Mouse (Mus musculus) liver, adult 2 months (tissue): ENCODE results near the gene Tmc1. TPM values are rescaled to one million over a fixed set of nuclear protein-coding genes. Genes with fewer than 3 reads are reported as not detected.

ENCODE experiments used
- DNase-seq: peaks from one replicate; pipeline ENCODE4 v3.0.0-alpha.2; 2011; ENCODE audit warnings: low read depth, low spot score; ENCODE audit errors: extremely low read depth
- H3K27ac ChIP-seq: fragments of 200-500 bp; replicated peaks from 2 replicates; pipeline ENCODE4 v1.5.1; 2012; ENCODE audit warnings: low read depth, mild to moderate bottlenecking, control low read depth, inconsistent platforms, low read length; ENCODE audit not compliant: insufficient read depth
- H3K27me3 ChIP-seq: fragments of 200-500 bp; 2 replicates; pipeline ENCODE4 v1.6.1; 2012; ENCODE audit warnings: mild to moderate bottlenecking, moderate library complexity, low read length, inconsistent platforms; ENCODE audit not compliant: control insufficient read depth, insufficient read depth
- H3K36me3 ChIP-seq: fragments of 200-500 bp; 2 replicates; pipeline ENCODE4 v1.6.1; 2012; ENCODE audit warnings: low read length, inconsistent platforms; ENCODE audit not compliant: control insufficient read depth, insufficient read depth
- H3K4me1 ChIP-seq: fragments of 200-500 bp; 2 replicates; pipeline ENCODE4 v1.6.1; 2011; ENCODE audit warnings: low read length; ENCODE audit not compliant: control insufficient read depth, insufficient read depth
- H3K4me3 ChIP-seq: fragments of 200-500 bp; 2 replicates; pipeline ENCODE4 v1.5.1; 2011; ENCODE audit warnings: low read depth, mild to moderate bottlenecking, control low read depth, low read length, moderate library complexity; ENCODE audit not compliant: insufficient read depth
- H3K79me2 ChIP-seq: fragments of 200-500 bp; 2 replicates; pipeline ENCODE4 v1.6.1; 2012; ENCODE audit warnings: inconsistent platforms, mild to moderate bottlenecking, low read length, moderate library complexity; ENCODE audit not compliant: control insufficient read depth, insufficient read depth
- H3K9ac ChIP-seq: fragments of 200-500 bp; 2 replicates; pipeline ENCODE4 v1.6.1; 2012; ENCODE audit warnings: low read depth, mild to moderate bottlenecking, control low read depth, inconsistent platforms, low read length
- CTCF ChIP-seq: fragments of 200-500 bp; IDR thresholded peaks from 2 replicates; pipeline ENCODE4 v1.5.1; 2011; ENCODE audit warnings: low read depth, low read length, control low read depth
- POLR2A ChIP-seq: fragments of 200-500 bp; IDR thresholded peaks from 2 replicates; pipeline ENCODE4 v1.6.1; 2011; ENCODE audit warnings: low read length, control low read depth; ENCODE audit not compliant: insufficient read depth; ENCODE audit errors: extremely low read depth
- WGBS: fragments of 180-500 bp; shearing (Covaris S2); methylation state at CpG from one replicate; pipeline ENCODE4 v1.1.7; 2018; 5-methylcytosine and 5-hydroxymethylcytosine counted together
- polyA plus RNA-seq: library from polyadenylated mRNA; depleted of rRNA; stranded (reverse); fragments of >200 nt; gene quantifications from 2 replicates; pipeline ENCODE4 v1.2.3, GENCODE M21; 2012
- total RNA-seq: library from RNA; depleted of rRNA; stranded (reverse); fragments of >200 nt; gene quantifications from 2 replicates; pipeline ENCODE4 v1.2.3, GENCODE M21; 2014

Tmc1 gene
- total and polyA plus RNA-seq, 2 experiments: not detected

DNA sequence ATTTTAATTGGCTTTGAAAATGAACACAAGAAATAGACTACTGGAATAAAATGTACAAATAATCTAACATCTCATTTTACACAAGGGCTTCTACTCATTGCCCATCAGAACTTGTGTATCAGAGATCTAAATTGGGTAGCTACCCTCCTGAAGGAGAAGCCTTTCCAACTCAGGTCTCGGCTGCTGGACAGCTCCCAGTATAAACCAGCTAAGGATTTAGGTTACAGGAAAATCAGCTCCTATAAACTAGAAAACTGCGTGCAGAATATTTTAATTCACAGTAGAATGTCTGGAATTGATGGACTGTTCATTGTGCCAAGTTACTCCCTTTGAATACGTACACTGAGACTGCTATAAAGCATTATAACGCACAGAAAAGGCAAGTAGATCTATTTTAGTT, 158.0 kb downstream of the Tmc1 start:
- Histone ChIP-seq H3K79me2 (no peaks in the 10 kb centered on the region), H3K27me3 (no peaks in the 10 kb centered on the region), H3K9ac (no peak overlapping the region), H3K4me1 (no peaks in the 10 kb centered on the region), H3K27ac (no peak overlapping the region), H3K36me3 (no peaks in the 10 kb centered on the region), H3K4me3 (no peak overlapping the region)
- WGBS: 69% methylated on average over 4 of the region's 4 CpGs
- DNase-seq: no peak
- no peak for TF ChIP-seq CTCF

DNA sequence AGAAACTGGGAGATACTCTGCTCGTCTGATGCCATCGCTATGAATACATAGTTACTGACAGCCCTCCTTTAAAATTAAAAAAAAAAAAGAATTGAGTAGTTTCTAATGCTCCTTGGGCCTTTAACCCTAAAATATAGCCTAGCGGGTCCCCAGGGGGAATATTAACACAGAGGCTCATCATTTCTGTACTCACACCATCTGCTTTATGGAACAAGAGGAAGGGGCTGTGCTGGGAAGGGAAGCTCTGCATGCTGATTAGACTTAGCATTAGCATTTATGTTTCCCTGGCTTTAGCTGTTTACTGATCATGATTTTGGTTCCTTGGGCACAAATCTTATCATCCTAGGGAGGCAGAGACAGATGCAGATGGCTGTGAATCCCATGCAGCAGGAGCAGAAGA, 159.0 kb downstream of the Tmc1 start:
- WGBS: 83% methylated on average over 3 of the region's 3 CpGs
- TF ChIP-seq POLR2A (no peak), CTCF (no peak)
- Histone ChIP-seq H3K27ac (no peak overlapping the region), H3K79me2 (no peaks in the 10 kb centered on the region), H3K27me3 (no peaks in the 10 kb centered on the region), H3K9ac (no peak overlapping the region), H3K4me1 (no peaks in the 10 kb centered on the region), H3K4me3 (no peak overlapping the region), H3K36me3 (no peaks in the 10 kb centered on the region)
- no peak for DNase-seq

DNA sequence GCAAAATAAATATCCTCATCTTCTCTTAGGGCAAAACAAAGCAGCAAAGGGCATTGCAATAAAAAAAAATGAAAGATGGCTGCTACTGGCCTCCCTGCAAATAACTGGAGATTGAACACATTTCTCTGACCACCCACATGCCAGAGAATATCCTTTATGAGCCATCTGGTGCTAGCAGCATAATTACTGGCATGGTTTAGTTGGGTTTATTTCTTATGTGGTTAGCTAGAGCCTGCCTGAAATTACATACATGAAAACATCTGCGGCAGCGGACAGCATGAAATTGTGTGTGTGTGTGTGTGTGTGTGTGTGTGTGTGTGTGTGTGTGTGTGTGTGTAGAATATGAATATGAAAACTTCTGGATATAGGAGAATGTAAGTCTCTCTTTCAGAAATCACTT, 161.2 kb downstream of the Tmc1 start:
- Histone ChIP-seq H3K27ac (no peak overlapping the region), H3K36me3 (no peaks in the 10 kb centered on the region), H3K9ac (no peak overlapping the region), H3K79me2 (no peaks in the 10 kb centered on the region), H3K4me3 (no peak overlapping the region), H3K27me3 (no peaks in the 10 kb centered on the region; the same call in 1 of the 2 replicates), H3K4me1 (no peaks in the 10 kb centered on the region)
- 98% methylated on average over 2 of the region's 2 CpGs for WGBS
- DNase-seq: no peak
- TF ChIP-seq CTCF (no peak), POLR2A (no peak)

DNA sequence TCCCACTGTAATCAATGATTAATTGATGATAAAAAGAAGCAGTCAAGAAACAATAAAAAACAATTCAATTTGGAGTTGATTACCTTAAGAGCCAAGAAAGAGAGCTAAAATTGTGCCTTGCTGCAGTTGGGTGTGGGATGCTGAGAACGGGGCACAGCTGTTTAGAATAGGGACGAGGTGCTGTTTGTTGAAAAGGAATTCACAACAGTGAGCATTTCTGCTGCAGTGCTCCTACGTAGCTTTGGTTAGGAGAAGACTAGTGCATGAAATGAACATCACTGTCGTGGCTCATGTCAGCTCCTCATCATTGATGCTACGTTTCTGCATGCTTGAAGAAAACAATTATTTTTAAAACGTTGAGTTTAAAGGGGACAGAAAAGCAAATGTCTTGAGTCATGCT, 166.7 kb downstream of the Tmc1 start:
- H3K36me3 ChIP-seq: no peaks in the 10 kb centered on the region
- H3K27me3 ChIP-seq: no peaks in the 10 kb centered on the region; the same call in 1 of the 2 replicates
- no peak overlapping the region for H3K9ac ChIP-seq
- H3K4me3 ChIP-seq: no peak overlapping the region
- WGBS: 79% methylated on average over 6 of the region's 6 CpGs
- TF ChIP-seq CTCF: no peak
- TF ChIP-seq POLR2A: no peak
- H3K79me2 ChIP-seq: no peaks in the 10 kb centered on the region
- H3K27ac ChIP-seq: no peak overlapping the region
- no peak for DNase-seq
- no peaks in the 10 kb centered on the region for H3K4me1 ChIP-seq

DNA sequence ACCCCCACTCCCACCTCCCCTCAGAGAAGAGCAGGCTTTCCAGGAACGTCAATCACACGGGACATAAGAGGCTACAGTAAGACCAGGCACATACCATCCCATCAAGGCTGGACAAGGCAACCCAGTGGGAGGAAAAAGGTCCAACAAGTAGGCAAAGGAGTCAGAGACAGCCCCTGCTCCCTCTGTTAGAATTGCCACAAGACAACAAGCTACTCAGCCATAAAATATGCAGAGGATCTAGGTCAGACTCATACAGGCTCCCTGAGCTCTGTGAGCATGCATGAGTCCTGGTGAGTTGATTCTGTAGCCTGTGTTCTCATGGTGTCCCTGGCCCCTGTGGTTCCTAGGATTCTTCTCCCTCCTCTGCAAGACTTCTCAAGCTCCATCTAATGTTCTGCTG, 178.3 kb downstream of the Tmc1 start:
- Histone ChIP-seq H3K36me3 (no peaks in the 10 kb centered on the region), H3K4me1 (no peaks in the 10 kb centered on the region), H3K79me2 (no peaks in the 10 kb centered on the region), H3K27me3 (no peaks in the 10 kb centered on the region), H3K4me3 (no peak overlapping the region), H3K27ac (no peak overlapping the region), H3K9ac (no peak overlapping the region)
- 60% methylated on average over 2 of the region's 2 CpGs for WGBS
- TF ChIP-seq CTCF (no peak), POLR2A (no peak)
- DNase-seq: no peak

DNA sequence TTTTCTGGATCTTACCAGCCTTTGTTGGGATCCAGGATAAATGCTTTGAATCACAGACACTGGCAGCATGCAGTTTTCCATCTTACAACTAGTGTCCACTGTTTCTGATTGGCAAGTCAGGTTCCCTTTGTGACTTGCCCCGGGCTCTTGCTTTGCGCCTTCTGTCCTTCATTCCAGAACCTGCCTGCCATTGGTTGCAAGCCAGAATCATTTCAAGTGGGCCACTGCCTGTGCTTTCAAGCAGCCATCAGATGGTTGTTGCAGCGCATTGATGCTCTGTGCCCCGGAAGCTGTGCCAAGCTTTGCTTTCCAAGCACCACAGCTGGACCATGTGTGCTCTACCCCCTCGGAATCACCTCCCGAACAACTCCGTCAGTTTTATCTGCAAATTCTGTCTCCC, 180.1 kb downstream of the Tmc1 start:
- H3K4me3 ChIP-seq: no peak overlapping the region
- H3K79me2 ChIP-seq: no peaks in the 10 kb centered on the region
- H3K9ac ChIP-seq: no peak overlapping the region
- no peak for TF ChIP-seq POLR2A
- TF ChIP-seq CTCF: no peak
- WGBS: 93% methylated on average over 7 of the region's 7 CpGs
- H3K27ac ChIP-seq: no peak overlapping the region
- no peaks in the 10 kb centered on the region for H3K36me3 ChIP-seq
- no peaks in the 10 kb centered on the region for H3K4me1 ChIP-seq
- H3K27me3 ChIP-seq: no peaks in the 10 kb centered on the region
- no peak for DNase-seq
